Mouse (Mus musculus) left cerebral cortex, postnatal 4 days (tissue): ENCODE measurements around the gene Ksr1. TPM values are rescaled to one million over a fixed set of nuclear protein-coding genes. Genes with fewer than 3 reads are reported as not detected.

ENCODE experiments used
- DNase-seq: peaks from one replicate; pipeline ENCODE4 v3.0.0-alpha.2; 2022
- intact Hi-C: fragments of 180-260 bp; cut with DNase I; formaldehyde crosslinking; loops from one replicate; pipeline ENCODE4 v1.15.1; 2025
- total RNA-seq, 2 experiments: library from RNA; stranded (reverse); gene quantifications; 2 replicates each; pipeline ENCODE4 v1.2.3; 2021

The Ksr1 gene
- total RNA-seq: 10 to 100 TPM; 49.9 to 50.6 TPM

DNA sequence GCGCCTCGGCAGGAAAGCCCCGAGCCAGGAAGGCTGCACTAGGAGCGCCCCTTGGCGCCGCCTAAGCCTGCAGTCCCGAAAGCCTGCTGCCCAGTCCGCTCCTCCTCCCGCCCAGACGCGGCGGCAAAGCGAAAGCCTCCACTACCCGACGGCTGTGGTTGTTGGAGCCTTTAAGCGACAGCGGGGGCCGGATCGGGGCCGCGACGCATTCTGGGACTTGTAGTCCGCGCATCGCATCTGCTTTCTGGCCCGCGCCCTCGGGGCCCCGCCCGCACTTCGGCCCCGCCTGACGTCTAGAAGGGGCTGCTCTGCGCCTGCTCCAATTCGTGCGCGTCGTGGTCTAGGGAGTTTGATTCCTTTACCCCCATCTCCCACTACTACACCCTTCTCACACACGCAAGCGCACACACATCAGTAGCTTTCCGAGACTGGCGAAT, at the start of gene Ksr1:
Ksr1 (minus strand) TSS at position 77 of the 437 bp plus-strand sequence.
- DNase-seq: peak; percentile 95
- intact Hi-C loops: no loop called here

GRCm38 (mm10) chr11:79192176-79192575, 46.0 kb upstream of the Ksr1 start:
- no peak for DNase-seq
- intact Hi-C loops: no loop called here

GRCm38 (mm10) chr11:79191214-79191613, 45.0 kb upstream of the Ksr1 start:
- peak; percentile 57 for DNase-seq
- intact Hi-C loops: no loop called here

DNA sequence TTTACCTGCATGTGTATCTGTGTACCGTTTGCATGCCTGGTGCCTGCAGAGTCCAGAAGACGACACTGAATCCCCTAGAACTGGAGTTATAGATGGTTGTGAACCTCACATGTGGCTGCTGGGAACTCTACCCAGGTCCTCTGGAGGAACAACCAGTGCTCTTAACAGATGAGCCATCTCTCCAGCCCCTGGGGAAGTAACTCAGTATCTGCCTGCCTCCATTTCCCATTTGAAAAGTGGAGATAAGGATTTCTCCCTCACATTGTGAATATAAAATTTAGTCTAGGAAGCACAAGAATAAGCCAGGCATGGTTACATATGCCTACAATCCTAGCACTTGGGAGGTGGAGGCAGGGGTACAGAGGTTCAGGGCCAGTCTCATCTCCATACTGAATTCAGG, 44.0 kb upstream of the Ksr1 start:
- intact Hi-C loops: no loop called here
- no peak for DNase-seq

DNA sequence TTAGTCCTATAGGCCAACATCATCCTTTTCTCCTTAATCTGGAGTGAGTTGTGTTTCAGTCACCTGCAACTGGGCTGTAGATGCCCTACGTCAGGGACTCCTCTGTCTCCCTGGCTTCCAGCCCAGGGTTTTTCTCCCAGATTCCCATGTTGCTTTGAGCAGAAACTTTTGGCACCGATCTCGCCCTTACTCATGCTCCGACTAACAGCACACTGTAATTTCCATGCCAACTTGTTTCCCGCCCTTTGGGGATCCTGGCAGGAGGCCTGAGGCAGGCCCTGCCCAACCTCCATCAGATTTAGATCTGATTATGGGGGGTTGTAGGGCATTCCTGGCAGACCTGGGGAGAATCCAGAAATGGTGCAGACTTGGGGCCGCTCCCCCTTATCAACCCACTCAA, 42.0 kb upstream of the Ksr1 start:
- DNase-seq: peak; percentile 94
- intact Hi-C loops: no loop called here

DNA sequence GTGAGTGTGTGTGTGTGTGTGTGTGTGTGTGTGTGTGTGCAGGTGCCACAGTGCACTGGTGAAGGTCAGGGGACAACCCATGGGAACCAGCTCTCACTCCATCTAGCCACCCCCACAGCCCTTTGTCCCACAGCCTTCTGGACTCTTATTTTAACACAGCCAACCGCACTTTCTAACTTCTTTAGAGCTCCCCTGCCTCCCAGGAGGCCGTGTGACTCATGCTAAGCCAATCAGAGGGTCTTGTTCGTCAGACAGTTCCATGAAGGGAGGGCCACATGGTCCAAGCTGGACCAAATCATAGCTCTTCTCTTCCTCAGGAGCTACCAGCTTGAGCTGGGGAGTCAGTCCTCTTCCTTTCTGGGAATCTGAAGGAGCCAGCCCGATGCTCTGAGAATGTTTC, 41.1 kb upstream of the Ksr1 start:
- no peak for DNase-seq
- intact Hi-C loops: no loop called here

- no peak for DNase-seq
- intact Hi-C loops: no loop called here
Observed at GRCm38 (mm10) chr11:79185683-79186082, 39.5 kb upstream of the Ksr1 start.

DNA sequence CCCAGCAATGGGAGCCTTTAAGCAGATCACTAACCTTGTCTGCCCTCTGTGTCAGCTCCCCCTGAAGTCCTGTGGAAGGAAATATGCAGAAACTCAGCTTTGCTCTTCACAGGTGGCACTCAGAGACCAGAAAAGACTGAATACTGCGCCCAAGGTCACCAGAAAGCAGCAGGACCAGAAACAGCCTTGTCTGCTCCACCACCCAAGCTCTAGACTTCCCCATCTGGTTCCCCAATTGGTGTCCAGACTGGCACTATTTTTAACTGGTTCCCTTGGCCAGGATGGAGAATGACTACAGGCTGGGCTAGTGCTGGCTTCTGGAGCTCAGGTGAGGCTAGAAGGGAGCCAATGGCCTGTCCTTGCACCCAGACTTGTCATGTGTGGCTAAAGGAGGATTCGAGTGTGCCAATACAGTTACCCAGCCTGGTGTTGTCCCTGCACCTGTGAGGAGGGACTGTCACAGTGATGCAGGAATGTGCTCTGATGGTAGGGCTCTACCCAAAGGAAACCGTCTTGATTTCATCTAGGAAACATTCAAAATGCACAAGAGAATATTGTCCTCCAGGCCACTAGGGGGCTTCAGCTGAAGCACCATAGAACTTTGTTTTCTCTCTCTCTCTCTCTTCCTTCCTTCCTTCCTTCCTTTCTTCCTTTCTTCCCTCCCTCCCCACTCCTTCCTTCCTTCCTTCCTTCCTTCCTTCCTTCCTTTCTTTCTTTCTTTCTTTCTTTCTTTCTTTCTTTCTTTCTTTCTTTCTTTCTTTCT, 38.1 kb upstream of the Ksr1 start:
- no peak for DNase-seq
- intact Hi-C loops: no loop called here

- DNase-seq: no peak
- intact Hi-C loops: no loop called here
Observed at GRCm38 (mm10) chr11:79183400-79183799, 37.2 kb upstream of the Ksr1 start.

GRCm38 (mm10) chr11:79182881-79183280, 36.7 kb upstream of the Ksr1 start:
- no peak for DNase-seq
- intact Hi-C loops: no loop called here

GRCm38 (mm10) chr11:79181914-79182313, 35.7 kb upstream of the Ksr1 start:
- no peak for DNase-seq
- intact Hi-C loops: no loop called here

DNA sequence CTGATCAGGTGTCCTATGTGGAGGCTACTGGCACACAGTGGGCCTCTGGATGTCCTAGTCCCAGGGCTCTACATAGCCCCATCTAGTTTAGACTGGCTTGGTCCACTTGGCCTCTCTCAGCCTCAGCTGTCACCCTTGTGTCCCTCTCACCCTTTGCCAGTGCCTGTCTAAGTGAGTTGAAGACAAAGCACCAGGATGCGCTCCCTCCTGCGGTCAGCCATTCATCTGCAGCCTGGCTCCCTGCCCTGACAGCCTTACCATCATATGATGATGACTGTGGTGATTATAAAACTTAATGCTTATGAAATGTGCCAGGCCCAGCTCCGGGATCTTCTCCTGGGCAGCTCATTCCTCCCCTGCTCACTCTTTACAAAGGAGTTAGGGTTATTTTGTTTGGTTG, 30.5 kb upstream of the Ksr1 start:
- DNase-seq: peak; percentile 63
- intact Hi-C loops: no loop called here

GRCm38 (mm10) chr11:79172054-79172453, 25.8 kb upstream of the Ksr1 start:
- no peak for DNase-seq
- intact Hi-C loops: no loop called here

DNA sequence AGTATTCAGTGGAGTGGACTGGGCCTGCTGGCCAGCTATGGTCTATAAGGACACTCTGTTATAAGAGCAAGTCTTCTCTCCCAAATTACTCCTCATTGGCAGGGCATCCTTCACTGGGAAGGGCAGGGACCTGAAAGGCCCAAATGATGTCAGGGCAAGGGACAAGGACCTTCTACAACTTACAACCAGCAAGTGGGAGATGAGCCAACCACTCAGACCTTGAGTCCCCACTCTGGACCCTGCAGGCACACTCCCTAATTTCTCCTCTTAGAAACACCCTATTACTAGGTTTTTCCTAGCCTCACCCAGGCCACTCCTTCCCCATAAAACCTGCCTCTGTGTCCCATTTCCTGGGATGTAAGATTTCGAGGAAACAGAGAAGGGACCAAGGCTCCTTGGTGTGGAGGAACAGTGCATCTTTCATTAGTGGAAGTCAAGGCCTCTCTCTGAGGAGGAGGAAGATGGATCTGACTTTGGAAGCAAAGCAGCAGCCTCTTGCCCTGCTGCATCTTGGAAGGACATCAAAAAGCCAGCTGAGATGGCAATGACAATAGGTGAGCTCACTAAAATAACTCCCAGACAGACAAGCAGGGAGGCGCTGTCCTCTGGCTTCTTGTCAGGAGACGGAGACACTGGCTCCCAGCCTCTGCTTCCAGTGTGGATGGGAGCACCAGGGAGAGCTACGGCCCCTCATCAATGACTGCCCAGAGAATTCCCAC, 20.5 kb upstream of the Ksr1 start:
- no peak for DNase-seq
- intact Hi-C loops: no loop called here

- intact Hi-C loops: no loop called here
- no peak for DNase-seq
Observed at GRCm38 (mm10) chr11:79161077-79161758, 15.0 kb upstream of the Ksr1 start.

DNA sequence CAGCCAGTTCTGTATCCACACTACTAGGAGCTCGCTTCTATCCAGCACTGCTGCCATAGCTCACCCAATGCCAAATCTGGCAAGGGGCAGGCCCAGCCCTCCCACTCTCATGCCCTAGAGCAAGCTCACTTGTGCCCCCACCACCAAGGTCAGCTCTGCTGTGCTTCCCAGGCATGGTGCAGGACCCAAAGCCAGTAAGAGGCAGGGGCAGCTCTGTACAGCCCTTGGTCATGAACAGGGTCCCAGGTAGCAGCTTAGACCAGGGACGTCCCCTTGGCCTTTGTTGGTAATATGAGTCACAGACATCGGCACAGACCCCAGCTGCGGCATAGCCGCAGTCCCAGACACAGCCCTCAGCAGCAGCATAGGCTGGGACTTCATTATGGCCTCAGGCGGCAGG, 13.9 kb upstream of the Ksr1 start:
- peak; percentile 48 for DNase-seq
- intact Hi-C loops: no loop called here

GRCm38 (mm10) chr11:79157729-79158128, 11.5 kb upstream of the Ksr1 start:
- intact Hi-C loops: no loop called here
- no peak for DNase-seq

- DNase-seq: no peak
- intact Hi-C loops: no loop called here
Observed at GRCm38 (mm10) chr11:79155348-79155747, 9.1 kb upstream of the Ksr1 start.

DNA sequence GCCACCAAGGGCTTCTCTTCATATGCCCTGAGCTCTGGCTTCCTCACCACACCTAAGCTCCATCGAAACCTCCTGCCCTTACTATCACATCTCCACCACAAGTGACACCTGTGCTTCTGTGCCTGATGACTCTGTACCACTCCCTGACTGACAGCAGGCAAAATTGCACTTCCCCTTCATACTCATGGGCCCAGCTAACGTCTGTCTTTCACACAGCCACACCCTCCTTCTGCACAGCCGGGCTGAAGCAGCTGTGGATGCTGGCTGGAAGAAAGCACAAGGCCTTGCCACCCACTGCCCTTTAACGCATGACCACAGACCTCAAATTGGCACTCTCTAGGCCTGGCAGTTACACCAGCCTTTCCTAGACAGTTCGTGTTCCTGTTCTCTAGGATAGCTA, 6.5 kb upstream of the Ksr1 start:
- intact Hi-C loops: no loop called here
- DNase-seq: peak; percentile 56

GRCm38 (mm10) chr11:79151874-79152273, 5.7 kb upstream of the Ksr1 start:
- intact Hi-C loops: no loop called here
- DNase-seq: no peak

GRCm38 (mm10) chr11:79150301-79150700, 4.1 kb upstream of the Ksr1 start:
- intact Hi-C loops: no loop called here
- no peak for DNase-seq

- DNase-seq: no peak
- intact Hi-C loops: no loop called here
Observed at GRCm38 (mm10) chr11:79149295-79149694, 3.1 kb upstream of the Ksr1 start.
